Mouse (Mus musculus) heart, postnatal 36 days (tissue): ENCODE measurements around the gene Dzip3. TPM values are rescaled to one million over a fixed set of nuclear protein-coding genes. Genes with fewer than 3 reads are reported as not detected.
A peak's percentile ranks its signal among the peaks of the same experiment; 100 is the strongest.

Experiments used
- DNase-seq, 2 experiments: peaks; one replicate each; pipeline ENCODE4 v3.0.0; 2021 to 2022
- intact Hi-C: fragments of 180-260 bp; cut with DNase I; formaldehyde crosslinking; loops from one replicate; pipeline ENCODE4 v1.15.1; 2025
- total RNA-seq, 2 experiments: library from RNA; stranded (reverse); gene quantifications; 2 replicates each; pipeline ENCODE4 v1.2.3; 2021

Gene Dzip3
- total RNA-seq = 1 to 10 TPM; 6.4 TPM

DNA sequence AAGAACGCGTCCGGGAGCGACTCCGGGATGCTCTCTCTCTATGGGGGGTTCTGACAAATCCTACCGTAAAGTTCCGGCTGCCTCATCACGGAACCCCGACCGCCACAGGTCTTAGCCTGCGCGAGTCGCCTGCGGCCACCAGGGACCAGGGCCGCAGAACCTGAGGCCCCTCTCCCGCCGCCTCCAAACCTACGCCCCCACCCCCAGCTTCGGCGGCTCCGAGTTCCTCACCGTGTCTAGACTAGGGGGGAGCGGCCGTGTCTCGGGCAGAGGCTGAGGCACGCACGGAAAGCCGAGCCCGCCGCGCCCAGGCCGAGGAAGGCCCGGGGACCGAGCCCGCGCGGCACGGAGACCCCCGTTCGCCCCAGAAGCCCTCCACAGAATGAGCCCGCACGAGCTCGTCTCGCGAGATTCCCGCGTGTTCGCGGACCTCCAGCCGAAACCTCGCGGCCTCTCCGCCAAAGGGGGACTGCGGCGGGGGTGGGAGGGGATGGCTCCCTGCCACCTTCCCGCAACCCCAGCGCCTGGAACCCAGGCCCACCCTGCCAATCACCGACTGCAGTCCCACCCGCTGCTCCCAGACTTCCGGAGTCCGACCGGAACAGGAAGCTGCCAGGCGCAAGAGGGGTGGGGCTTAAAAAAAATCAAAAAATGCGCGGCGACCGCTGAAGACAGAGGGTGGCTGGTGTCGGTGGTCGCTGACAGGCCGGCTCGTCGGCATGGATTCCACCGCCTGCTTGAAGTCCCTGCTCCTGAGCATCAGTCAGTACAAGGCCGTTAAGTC lies at the start of gene Dzip3, which contains the start of gene Cip2a:
TSS of gene Dzip3 (minus strand) at position 607 of the 784 bp plus-strand sequence.
TSS of gene Cip2a (plus strand) at position 627 of the 784 bp plus-strand sequence.
- peak; percentile 88 to 89 for DNase-seq
- intact Hi-C loops = no loop called here

DNA sequence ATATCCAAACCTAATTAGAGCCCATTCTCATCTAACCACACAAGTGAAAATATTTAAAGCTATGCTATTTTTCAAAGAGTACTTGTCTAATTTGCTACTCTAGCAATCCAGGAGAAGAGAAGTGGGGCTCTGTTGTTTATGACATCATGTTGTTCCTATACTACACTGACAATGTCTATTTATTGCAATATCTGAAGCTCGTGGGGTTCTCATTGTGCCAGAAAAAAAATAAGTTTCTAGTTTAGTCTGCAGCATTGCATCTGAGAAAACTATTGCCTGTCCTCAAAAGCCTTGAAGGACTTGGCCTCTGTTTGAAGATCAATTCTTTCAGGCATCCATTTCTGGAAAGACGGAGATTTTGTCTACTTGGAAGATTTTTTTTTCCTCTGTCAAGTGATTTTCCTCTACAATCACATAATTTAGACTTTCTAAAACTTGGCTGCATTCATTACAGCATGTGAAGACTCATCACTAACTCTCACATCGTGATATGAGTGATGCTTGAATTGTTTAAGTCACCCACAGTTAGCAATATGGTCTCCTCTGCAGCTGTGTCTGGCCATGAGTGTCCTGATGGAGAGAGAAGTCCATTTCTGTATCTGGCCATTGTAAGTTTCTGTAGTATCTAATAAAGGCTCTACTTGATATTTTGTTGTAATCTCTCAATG lies 46.7 kb upstream of the Dzip3 start:
- DNase-seq = no peak
- intact Hi-C loops = no loop called here

DNA sequence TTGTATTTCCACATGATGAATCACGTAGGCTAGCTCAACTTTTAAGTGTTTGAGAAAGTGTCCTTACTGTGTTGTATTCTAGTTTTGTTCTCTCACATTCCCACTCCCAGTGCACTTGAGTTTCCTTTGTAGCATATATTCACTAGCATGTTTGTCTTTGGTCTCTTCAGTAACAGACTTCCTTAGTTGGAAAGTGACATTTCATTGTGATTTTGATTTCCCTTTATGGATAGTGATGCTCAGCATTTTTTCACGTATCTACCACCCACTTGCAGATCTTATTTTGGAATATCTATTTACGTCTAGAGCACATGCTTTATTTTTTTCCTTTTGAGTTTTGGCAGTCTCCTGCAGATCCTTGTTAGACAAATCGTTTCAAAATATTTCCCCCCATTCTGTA lies 43.8 kb upstream of the Dzip3 start:
- intact Hi-C loops = no loop called here
- DNase-seq = no peak

DNA sequence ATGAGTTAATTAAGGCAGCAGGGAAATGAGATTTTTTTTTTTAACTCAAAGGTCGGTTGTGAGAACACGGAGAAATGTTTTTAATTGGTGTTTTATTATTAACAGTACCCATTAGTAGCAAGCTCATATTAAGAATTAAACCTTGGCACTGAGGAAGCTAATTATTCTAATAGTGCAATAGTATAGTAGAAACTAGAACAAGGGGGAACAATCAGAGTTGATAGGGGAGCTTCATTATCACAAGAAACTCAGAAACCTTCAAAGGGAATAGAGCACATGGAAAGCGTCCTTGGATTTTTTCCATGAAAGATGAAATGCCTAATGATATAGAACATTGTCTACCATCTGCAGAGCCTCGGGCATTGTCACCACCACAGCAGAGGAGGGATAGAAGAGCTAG lies 41.9 kb upstream of the Dzip3 start:
- no peak for DNase-seq
- intact Hi-C loops = no loop called here

DNA sequence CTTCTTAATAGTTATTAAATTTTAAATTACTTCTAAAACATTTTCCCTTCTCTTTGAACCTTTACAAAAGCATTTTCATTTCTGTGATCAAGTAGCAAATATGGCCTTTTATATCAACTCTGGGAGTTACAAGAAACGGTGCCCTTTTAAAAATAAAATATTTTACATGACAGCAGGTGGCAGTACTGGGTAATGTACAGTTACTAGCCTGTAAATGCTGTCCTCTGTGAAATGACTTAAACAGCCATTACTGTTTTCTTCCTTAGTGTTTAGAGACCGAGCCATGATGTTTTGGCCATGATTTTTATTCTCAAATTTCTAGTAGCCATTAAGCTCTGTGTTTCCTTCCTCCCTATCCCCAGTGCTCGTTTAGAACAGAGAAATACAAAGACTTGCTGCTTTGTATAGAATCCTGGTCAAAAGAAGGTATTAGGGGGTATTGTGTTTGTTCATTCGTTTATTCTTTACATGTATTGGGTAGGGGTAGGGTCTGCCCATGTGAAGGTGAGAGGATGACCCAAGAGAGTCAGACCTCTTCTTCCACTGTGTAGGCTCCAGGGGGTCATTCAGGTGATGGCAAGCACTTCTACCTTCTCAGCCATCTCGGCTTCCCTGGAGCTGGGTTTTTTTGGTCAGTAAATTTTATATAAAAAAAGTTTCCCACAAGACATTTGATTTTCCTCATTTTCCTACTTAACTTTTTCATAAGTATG lies 22.8 kb upstream of the Dzip3 start:
- no peak for DNase-seq
- intact Hi-C loops = no loop called here

DNA sequence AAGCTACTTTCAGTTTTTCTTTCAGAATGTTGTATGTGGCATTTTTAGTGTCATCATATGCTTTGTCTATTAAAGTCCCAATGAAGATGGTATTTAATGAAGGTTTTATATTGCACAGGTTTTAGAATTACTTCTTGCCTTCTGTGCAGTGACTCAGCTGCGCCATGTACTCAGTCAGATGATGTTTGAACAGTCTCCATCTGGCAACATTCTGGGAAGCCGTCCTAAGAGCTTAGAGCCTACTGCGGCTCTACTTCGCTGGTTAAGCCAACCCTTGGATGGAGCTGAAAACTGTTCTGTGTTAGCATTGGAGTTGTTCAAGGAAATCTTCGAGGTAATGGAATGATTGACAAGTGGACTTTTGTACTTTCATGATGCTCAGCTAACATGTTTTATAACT lies 10.2 kb upstream of the Dzip3 start:
- intact Hi-C loops = no loop called here
- no peak for DNase-seq

DNA sequence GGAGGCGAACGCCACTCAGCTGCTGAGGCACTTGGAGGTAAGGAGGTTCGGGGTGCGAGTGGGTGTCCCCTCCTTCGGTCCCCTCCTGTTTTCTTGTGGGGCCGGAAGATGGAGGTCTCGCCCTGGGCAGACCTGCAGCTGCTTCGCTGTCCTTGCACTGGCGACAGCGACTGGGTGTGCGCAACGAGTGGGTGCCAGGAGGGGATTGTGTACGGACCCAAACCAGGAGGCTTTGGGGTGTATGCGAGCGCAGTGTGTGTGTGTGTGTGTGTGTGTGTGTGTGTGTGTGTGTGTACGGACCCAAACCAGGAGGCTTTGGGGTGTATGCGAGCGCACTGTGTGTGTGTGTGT lies 353 bp upstream of the Dzip3 start:
- intact Hi-C loops = no loop called here
- DNase-seq = no peak

DNA sequence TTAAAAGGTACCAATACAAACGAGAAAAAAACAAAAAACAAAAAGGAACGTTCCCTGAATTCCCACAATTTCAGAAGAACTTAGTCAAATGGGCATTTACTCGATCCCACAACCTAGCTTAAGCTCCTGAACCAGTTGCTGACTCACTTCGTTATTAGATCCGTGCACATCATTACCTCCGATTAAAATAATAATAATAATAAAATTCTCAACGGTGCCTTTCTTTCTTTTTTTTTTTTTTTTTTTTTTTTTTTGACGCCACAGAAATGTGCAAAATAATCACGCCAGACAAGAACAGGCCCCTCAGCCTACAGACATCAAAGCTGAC lies 770 bp downstream of the Dzip3 start:
- intact Hi-C loops = no loop called here

DNA sequence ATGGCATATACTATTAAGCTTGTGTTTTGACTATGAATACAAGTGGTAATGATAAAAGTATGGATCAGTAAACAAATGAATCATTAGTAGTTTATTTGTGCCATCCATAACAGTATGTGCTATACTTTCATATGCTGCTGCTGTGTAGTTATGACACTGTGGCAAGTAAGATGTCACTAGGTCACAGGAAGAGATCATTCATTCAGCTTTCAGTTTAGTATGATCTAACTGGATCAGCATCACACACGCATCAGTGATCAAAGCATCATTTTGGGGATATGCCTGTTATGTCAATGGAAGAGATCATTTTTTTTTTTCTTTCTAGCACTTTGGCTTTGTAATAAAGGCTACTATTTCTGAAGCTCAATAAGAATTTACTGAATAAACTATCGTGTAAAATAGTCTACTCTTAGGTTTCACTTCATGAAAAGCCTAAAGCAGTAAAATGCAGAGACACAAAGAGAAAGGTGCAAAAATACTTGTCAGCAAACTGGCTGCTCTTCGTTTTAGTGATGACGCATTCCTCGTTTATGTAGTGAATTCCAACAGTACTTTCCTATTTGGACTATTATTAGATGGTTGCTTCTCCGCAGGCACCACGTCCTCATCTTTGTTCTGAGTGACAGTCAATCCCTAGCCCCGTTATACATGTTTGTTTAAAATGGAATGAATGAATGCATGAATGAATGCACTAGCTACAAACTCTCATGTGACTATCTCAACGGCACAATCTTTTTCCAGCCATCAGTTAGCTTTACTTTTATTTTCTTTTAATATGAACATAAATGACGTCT lies 1.3 kb downstream of the Dzip3 start:
- DNase-seq = no peak
- intact Hi-C loops = no loop called here

More for the DNA sequence above, 770 bp downstream of the Dzip3 start:
- no peak for DNase-seq

DNA sequence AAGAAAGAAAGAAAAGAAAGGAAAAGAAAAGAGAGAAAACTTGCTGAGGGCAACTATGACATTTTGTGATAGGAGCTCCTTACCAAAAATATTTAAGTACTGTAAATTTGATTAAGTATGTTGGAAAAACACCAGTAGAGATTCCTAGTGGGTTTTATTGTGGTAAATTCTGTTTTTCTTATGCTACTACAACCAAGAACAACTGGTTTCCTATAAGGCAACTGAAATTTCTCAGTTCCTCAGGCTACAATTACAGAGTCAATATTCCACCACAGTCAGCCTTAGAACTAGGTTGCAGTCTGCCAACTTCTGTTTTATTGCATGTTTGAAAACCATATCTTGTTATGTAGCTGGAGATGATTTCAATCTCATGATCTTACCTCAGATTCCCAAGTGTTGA lies 4.3 kb downstream of the Dzip3 start:
- intact Hi-C loops = no loop called here

DNA sequence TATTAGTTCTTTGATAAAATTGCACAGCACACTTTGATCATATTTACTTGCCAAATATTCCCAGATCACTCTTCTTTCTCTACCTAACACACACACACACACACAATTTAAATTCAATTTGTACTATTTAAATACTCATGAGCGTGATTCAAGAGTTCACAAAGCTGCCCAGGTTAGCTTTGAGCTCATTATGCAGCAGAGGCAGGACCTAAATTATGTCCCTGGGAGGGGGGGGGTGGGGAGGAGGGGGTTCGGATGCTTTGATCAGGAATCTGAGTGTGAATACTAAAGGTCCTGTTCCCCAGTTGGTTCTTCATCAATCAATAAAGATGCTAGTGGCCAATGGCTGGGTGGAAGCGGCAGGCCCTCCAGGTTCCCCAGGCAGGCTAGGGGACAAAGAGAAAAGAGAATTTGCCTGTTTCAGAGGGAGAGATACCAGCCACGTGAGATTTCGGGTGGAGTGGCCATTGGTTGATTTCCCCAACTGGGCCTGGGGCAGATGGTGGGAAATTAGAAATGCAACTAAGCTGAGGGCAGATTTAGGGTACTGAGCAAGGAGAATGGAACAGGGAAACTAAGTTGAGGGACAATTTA lies 8.8 kb downstream of the Dzip3 start:
- DNase-seq = no peak
- intact Hi-C loops = no loop called here

More for the DNA sequence above, 4.3 kb downstream of the Dzip3 start:
- DNase-seq = no peak

DNA sequence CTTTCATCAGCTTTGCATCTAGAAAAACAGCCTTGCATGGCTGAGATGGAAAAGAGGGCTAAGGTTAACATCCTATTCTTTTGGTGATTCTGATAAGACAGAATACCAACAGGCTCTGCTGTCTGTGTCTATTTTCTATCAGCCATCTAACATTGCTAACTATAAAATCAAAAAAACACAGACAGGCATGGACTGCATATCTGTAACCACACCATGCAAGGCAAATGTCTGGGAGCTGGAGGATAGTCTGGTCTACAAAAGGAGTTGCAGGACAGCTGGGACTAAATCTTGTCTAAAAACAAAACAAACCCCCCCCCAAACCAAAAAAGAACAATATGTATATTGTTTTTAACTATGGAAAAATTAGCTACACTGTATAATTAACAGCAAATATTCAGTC lies 14.0 kb downstream of the Dzip3 start:
- no peak for DNase-seq
- intact Hi-C loops = no loop called here

DNA sequence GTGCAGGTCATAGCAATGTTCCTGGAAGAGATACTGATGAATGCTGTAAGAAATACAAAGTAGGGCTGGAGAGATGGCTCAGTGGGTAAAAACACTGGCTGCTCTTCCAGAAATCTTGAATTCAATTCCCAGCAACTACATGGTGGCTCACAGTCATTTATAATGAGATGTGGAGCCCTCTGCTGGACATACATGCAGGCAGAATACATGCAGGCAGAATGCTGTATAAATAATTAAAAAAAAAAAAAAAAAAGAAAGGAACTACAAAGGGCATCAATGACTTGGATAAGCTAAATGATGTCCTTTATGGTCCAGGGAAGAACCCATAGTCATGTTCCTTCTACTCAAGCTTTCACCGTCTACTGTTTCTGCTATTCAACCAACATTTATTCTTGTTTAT lies 20.4 kb downstream of the Dzip3 start:
- DNase-seq = no peak
- intact Hi-C loops = no loop called here

DNA sequence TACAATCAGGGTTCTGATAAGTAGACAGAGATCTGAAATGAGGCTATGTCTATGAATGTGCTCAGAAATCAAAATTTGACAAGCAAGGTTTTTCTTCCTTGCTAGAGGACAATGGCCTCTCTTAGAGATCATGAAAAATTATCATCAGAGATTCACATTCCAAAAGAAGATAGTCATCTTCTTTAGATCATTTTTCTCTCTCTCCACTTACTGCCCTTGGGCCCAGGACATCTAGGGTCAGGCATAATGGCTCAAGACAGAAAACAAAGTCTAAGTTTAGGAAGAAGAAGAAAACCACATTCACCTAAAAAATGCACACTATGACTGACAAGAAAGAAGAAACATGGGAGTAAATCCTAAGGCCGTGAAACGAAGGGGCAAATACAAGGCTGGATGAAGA lies 21.0 kb downstream of the Dzip3 start:
- intact Hi-C loops = no loop called here
- DNase-seq = no peak

DNA sequence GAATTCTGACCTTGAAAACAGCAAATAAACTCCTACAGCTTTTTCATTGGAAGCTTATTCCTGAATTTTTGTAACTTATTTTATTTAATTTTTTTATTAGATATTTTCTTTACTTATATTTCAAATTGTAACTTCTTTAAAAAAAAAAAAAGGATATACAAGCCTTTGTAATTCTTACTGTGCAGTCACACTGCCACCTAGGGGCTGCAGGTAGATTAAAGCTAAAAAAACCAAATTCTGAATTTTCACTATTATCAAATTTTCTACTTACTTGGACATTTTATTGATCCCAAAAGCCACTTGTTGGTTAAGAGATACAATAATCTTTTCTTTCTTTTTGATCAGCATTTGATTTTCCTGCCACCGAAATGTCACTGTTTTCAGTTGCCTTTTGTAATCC lies 52.2 kb downstream of the Dzip3 start:
- intact Hi-C loops = no loop called here
- peak in 1 of 2 experiments; percentile 4 for DNase-seq

DNA sequence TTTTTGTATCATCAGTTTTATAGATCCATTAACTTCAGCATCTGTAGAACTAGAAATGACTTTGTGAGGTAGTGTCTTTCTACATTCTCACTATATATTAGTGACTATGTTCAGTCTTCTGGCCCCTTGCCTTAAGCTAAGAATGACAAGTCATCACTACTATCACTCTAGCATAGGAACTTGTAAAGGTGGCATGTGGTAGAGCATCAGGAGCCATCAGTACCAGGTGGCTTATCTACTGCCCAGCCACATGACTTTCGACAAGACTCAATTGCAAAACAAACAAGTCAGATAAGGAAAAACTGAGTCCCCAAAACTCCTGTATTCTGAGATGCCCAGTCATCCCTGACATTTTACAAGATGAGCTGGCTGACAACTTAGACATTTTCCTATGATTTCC lies 70.2 kb downstream of the Dzip3 start:
- DNase-seq = no peak
- intact Hi-C loops = no loop called here

DNA sequence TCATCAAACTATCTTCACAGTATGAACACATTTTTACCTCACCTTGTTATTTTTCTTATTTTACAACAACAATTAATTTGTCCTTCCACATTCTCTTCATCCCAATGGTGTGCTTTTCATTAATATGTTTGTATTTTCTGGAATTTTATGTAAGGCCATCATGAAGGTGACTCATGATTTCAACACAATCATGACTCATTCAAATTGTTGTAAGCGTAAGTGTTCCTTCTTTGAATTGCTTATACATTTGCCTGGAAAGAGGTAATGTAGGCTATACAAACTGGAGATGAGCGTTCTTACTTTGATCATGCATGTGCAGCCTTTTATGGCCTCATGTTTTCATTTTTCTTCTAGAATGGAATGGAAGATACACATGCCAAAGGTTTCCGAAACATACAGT lies 80.8 kb downstream of the Dzip3 start:
- no peak for DNase-seq
- intact Hi-C loops = no loop called here

DNA sequence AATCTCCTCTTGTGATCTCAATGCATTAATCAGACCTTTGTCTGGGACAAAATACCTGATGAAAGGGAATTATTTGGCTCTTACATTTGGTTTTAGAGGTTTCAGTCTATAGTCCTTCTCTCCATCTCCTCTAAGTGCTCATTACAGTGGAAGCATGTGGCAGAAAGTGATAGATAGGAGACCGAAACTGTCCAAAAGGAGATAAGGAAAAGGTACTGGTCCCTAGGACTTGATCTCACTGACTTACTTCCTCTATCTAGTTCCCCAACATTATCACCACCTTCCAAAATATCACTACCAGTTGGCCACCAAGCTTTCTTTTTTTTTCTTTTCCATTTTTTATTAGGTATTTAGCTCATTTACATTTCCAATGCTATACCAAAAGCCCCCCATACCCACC lies 82.8 kb downstream of the Dzip3 start:
- no peak for DNase-seq
- intact Hi-C loops = no loop called here

DNA sequence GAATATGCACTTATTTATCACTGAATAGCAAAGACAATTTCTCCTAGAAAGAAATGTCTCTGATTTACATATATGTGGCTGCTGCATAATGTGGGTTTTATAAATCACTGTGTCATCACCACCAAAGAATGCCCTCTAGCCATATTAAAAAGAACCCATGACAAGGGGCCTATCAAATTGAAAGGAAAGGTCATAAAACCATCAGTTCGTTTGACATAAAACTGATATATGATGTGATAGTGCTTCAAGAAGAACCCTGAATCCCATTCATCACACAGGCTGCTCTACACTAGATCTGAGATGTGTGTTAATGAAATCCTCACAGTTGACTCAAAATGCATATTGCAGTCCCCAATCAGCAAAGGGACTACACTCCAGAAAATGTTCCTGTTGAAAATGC lies 94.1 kb downstream of the Dzip3 start:
- intact Hi-C loops = no loop called here
- no peak for DNase-seq

DNA sequence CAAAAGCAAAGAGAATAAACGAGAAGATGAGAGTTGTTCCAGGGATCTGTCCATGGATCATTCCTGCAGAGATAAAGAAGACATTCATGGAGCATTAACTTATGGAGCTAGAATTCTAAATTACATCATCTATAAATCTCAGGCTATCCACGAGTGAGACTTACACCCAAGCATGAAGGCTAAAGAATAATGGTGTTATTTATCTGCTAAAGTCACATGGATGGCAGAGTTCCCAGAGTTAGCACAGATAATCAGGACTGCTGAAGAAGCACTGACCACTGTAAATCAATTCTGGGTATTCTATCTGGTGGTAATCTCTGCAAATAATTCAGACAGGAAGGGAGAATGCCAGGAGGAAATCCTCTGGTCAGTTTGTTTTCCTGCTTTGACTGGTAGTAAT lies 103.2 kb downstream of the Dzip3 start:
- intact Hi-C loops = no loop called here
- no peak for DNase-seq
